ENCODE assay signal across 14 mouse cellular contexts in genomic region chr19:61065011-61065410, GRCm38 (mm10).
DNase-seq lines count a peak whose midpoint lies in the region; ATAC-seq and TF ChIP-seq lines count a peak whose summit lies in the region.
"Had no signal": no experiment of that assay in that cellular context is flagged by ENCODE, and none has a peak within 500 bp of the region (broad histone marks: within the 10 kb centered on the region; RNA-seq: fewer than 3 reads in every experiment).

No protein-coding gene starts in this region.

- H3K27me3 ChIP-seq in heart, postnatal 0 days (ENCODE audit: control insufficient read depth, insufficient read depth, low read length): no peaks in the 10 kb centered on the region
- no peaks in the 10 kb centered on the region for H3K27me3 ChIP-seq in lung, embryonic 14.5 days (ENCODE audit: insufficient read depth, low read length)
- H3K27me3 ChIP-seq: liver, embryonic 12.5 days; megakaryocyte, embryonic 14.5 days had no signal

- 0 out of 2 replicates have a peak, but pooled peaks cover 4% of the 10 kb centered on the region for H3K4me1 ChIP-seq in heart, postnatal 0 days (ENCODE audit: control insufficient read depth, insufficient read depth)
- 0 out of 2 replicates have a peak, but pooled peaks cover 4% of the 10 kb centered on the region for H3K4me1 ChIP-seq in lung, embryonic 14.5 days (ENCODE audit: insufficient read depth)
- H3K4me1 ChIP-seq: liver, embryonic 12.5 days had no signal

- H3K9ac ChIP-seq in heart, postnatal 0 days (replicated peaks; ENCODE audit: low read depth, low read length): no peak overlapping the region
- no peak overlapping the region for H3K9ac ChIP-seq in lung, embryonic 14.5 days
- H3K9ac ChIP-seq: liver, embryonic 12.5 days had no signal

- WGBS in heart, postnatal 0 days: 72% methylated on average over 1 of the region's 1 CpGs
- WGBS in lung, embryonic 14.5 days: 81% methylated on average over 1 of the region's 1 CpGs

- TF ChIP-seq EP300 in heart, postnatal 0 days (IDR thresholded peaks at IDR 0.05; ENCODE audit: low read depth): no peak

- TF ChIP-seq CTCF in heart, postnatal 0 days (IDR thresholded peaks at IDR 0.05; ENCODE audit: low read depth): peak; percentile 51
- TF ChIP-seq CTCF in lung, embryonic 14.5 days (IDR thresholded peaks at IDR 0.05; ENCODE audit: low read depth): peak; percentile 41; the same call in 1 of the 2 replicates

- H3K4me2 ChIP-seq in heart, postnatal 0 days (ENCODE audit: low read depth, low read length): no peak overlapping the region
- no peak overlapping the region for H3K4me2 ChIP-seq in lung, embryonic 14.5 days
- H3K4me2 ChIP-seq: liver, embryonic 12.5 days had no signal

- H3K4me3 ChIP-seq in heart, postnatal 0 days (ENCODE audit: low read depth, low read length): no peak overlapping the region
- H3K4me3 ChIP-seq in lung, embryonic 14.5 days (ENCODE audit: low read depth, low read length): no peak overlapping the region
- H3K4me3 ChIP-seq: embryonic facial prominence, embryonic 10.5 days; liver, embryonic 12.5 days; megakaryocyte, embryonic 14.5 days had no signal

- ATAC-seq in heart, postnatal 0 days (ENCODE audit: insufficient read depth, low read depth): no peak
- no peak for ATAC-seq in lung, embryonic 14.5 days (ENCODE audit: insufficient read depth)
- no peak for ATAC-seq in inflammation-experienced regulatory T-cells, adult 6 months
- ATAC-seq: liver, embryonic 12.5 days had no signal

- DNase-seq in heart, postnatal 0 days (ENCODE audit: low spot score): no peak
- no peak for DNase-seq in heart, postnatal 14 days
- no peak for DNase-seq in lung, embryonic 14.5 days
- DNase-seq in lung, postnatal 25 days (ENCODE audit: low spot score): no peak
- DNase-seq in adipocyte (ENCODE audit: low spot score): peak; percentile 51
- DNase-seq in lung, postnatal 10 days: peak; percentile 43
- no peak for DNase-seq in left cerebral cortex, postnatal 14 days (ENCODE audit: low spot score in 2 of 2)
- DNase-seq: adrenal gland, adult 2 months; right cerebral cortex, postnatal 25 days; thymus, adult 18-20 months had no signal

- H3K9me3 ChIP-seq in heart, postnatal 0 days (replicated peaks; ENCODE audit: control insufficient read depth, low read length): no peaks in the 10 kb centered on the region
- H3K9me3 ChIP-seq in lung, embryonic 14.5 days (ENCODE audit: low read depth, low read length): no peaks in the 10 kb centered on the region
- H3K9me3 ChIP-seq: embryonic facial prominence, embryonic 10.5 days; liver, embryonic 12.5 days; megakaryocyte, embryonic 14.5 days had no signal

- H3K27ac ChIP-seq in heart, postnatal 0 days (ENCODE audit: low read depth): no peak overlapping the region
- no peak overlapping the region for H3K27ac ChIP-seq in lung, embryonic 14.5 days (ENCODE audit: low read depth)
- H3K27ac ChIP-seq: embryonic facial prominence, embryonic 10.5 days; liver, embryonic 12.5 days had no signal

- intact Hi-C loops in heart, postnatal 14 days (cut with DNase I): loop anchor here (2.0 kb wide), 1 partner anchor 176 kb away; the partner anchor contains the start of gene Grk5
- intact Hi-C loops in left cerebral cortex, postnatal 14 days (cut with DNase I): no loop called here

- peaks cover 12% of the 10 kb centered on the region for H3K36me3 ChIP-seq in heart, postnatal 0 days (replicated peaks; ENCODE audit: control insufficient read depth, insufficient read depth, low read length)
- no peaks in the 10 kb centered on the region for H3K36me3 ChIP-seq in lung, embryonic 14.5 days (ENCODE audit: insufficient read depth)
- H3K36me3 ChIP-seq: liver, embryonic 12.5 days had no signal

Comparison
In these comparisons a context has a peak if more than half of its experiments do, and no peak if none do; other contexts are left out.
1. DNase-seq: peak in adipocyte (single experiment) and lung, postnatal 10 days (single experiment); none in heart, postnatal 0 days (single experiment), heart, postnatal 14 days (0 of 2), lung, embryonic 14.5 days (single experiment), lung, postnatal 25 days (single experiment) and left cerebral cortex, postnatal 14 days (0 of 2).